Mouse (Mus musculus) stomach, embryonic 14.5 days (tissue): ENCODE measurements around the gene 4930432K21Rik. TPM values are rescaled to one million over a fixed set of nuclear protein-coding genes. Genes with fewer than 3 reads are reported as not detected.

ENCODE experiments used
- ATAC-seq: fragments of 200-750 bp; cut with Nextera tagmentation; 2 replicates; pipeline ENCODE4 v1.8.0; 2017; ENCODE audit warnings: low read depth, moderate TSS enrichment; ENCODE audit not compliant: insufficient number of reproducible peaks, insufficient read depth, low FRiP score
- H3K27ac ChIP-seq: fragments of 300-500 bp; sonication (generic); 2 replicates; pipeline ENCODE4 v1.5.1; 2014; ENCODE audit warnings: mild to moderate bottlenecking, low read length, moderate library complexity, mixed read lengths
- H3K27me3 ChIP-seq: fragments of 300-500 bp; sonication (generic); 2 replicates; pipeline ENCODE4 v1.6.1; 2014; ENCODE audit warnings: low read length, control low read depth, mixed read lengths; ENCODE audit not compliant: control insufficient read depth, insufficient read depth
- H3K36me3 ChIP-seq: fragments of 300-500 bp; sonication (generic); 2 replicates; pipeline ENCODE4 v1.6.1; 2014; ENCODE audit warnings: mild to moderate bottlenecking, control low read depth, low read length, moderate library complexity, mixed read lengths; ENCODE audit not compliant: control insufficient read depth, insufficient read depth
- H3K4me1 ChIP-seq: fragments of 300-500 bp; sonication (generic); 2 replicates; pipeline ENCODE4 v1.6.1; 2014; ENCODE audit warnings: low read length, control low read depth, mixed read lengths; ENCODE audit not compliant: control insufficient read depth, insufficient read depth
- H3K4me2 ChIP-seq: fragments of 300-500 bp; sonication (generic); replicated peaks from 2 replicates; pipeline ENCODE4 v1.6.1; 2014; ENCODE audit warnings: low read depth, low read length, control low read depth
- H3K4me3 ChIP-seq: fragments of 300-500 bp; sonication (generic); 2 replicates; pipeline ENCODE4 v1.5.1; 2014; ENCODE audit warnings: low read depth, low read length, control low read depth
- H3K9ac ChIP-seq: fragments of 300-500 bp; sonication (generic); replicated peaks from 2 replicates; pipeline ENCODE4 v1.6.1; 2014; ENCODE audit warnings: low read depth, mild to moderate bottlenecking, control low read depth, low read length, moderate library complexity, mixed read lengths
- H3K9me3 ChIP-seq: fragments of 300-500 bp; sonication (generic); 2 replicates; pipeline ENCODE4 v1.6.1; 2016; ENCODE audit warnings: low read depth, low read length, control low read depth; ENCODE audit not compliant: control insufficient read depth
- whole genome bisulfite sequencing: fragments of 180-500 bp; shearing (Covaris S2); extraction: QIAGEN DNeasy Blood & Tissue Kit; methylation state at CpG from one replicate; pipeline ENCODE4 v1.1.7; 2014; 5-methylcytosine and 5-hydroxymethylcytosine counted together
- polyA plus RNA-seq: library from polyadenylated mRNA; unstranded; fragments of >200 nt; fragmentation: Nextera tagmentation; extraction: Ambion mirVana; gene quantifications from 2 replicates; pipeline ENCODE4 v1.2.1, GENCODE M21; 2014

Gene 4930432K21Rik
- polyA plus RNA-seq, 1 experiment from 2014 or later: 0.94 TPM

DNA sequence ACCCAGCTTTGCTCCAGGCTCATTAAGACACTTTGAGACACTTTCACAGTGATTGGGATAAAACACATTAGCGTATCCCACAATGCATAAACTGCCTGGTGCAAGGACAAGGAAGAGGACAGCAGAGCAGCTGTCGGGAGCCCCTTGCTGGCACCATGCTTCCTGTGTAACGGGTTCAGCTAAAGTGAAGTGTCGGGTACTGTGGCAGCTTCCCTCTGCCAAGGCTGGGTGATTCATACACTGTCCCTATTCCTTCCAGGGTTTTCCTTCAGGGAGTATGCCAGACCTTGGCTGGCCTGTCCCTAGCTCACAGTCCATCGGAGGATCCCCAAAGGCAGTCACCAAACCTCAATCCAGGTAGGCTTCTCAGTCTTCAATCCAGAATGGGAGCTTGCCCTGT, 22.3 kb downstream of the 4930432K21Rik start:
- no peak overlapping the region for H3K4me2 ChIP-seq
- H3K4me3 ChIP-seq: no peak overlapping the region
- H3K27ac ChIP-seq: no peak overlapping the region
- H3K36me3 ChIP-seq: peaks cover 26% of the 10 kb centered on the region
- H3K27me3 ChIP-seq: no peaks in the 10 kb centered on the region
- H3K9me3 ChIP-seq: no peaks in the 10 kb centered on the region
- ATAC-seq: no peak
- 92% methylated on average over 5 of the region's 5 CpGs for WGBS
- H3K9ac ChIP-seq: no peak overlapping the region
- H3K4me1 ChIP-seq: no peaks in the 10 kb centered on the region

DNA sequence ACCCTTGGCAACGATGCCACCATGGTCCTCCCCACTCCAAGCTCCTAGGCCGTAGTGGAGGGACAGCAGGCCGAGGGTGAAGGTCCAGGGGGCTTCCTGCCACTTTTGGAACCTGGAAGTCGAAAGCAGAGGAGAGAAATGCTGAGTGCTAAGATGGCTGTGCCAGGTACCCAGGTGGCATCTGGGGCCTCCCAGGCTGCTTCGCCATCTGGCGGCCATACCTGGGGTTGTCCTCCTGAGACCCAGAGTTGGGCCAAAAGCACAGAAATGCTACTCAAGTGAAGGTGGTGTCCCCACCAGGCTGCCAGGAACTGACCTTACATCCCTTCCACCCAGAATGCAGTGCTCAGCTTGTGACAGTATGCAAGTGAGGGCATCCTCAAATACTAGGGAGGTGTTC, 26.0 kb downstream of the 4930432K21Rik start:
- ATAC-seq: no peak
- no peaks in the 10 kb centered on the region for H3K27me3 ChIP-seq
- H3K9ac ChIP-seq: no peak overlapping the region
- WGBS: 84% methylated on average over 6 of the region's 6 CpGs
- 0 out of 2 replicates have a peak, but pooled peaks cover 5% of the 10 kb centered on the region for H3K4me1 ChIP-seq
- no peak overlapping the region for H3K4me2 ChIP-seq
- H3K27ac ChIP-seq: no peak overlapping the region
- H3K9me3 ChIP-seq: no peaks in the 10 kb centered on the region
- peaks cover 33% of the 10 kb centered on the region for H3K36me3 ChIP-seq
- no peak overlapping the region for H3K4me3 ChIP-seq

DNA sequence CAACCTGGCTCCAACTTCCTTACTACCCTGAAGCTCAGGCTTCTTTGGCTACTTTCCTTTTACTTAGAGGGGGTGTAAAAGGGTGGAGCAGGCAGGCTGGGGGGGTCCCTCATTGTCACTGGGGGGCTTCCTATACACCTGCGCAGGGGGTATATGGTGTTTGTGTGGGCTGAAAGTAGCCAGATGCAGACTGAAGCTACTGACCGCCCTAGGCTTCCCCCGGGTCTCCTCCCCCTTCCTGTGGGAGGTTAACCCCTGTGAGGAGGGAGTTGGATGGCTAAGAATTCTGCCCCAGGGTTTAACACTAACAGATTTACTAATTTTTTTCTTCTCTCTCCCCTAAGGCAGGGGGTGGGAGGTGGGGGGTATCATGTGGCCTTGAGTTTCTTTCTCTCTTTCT, 28.7 kb downstream of the 4930432K21Rik start:
- Histone ChIP-seq H3K4me2 (no peak overlapping the region), H3K4me1 (peaks cover 27% of the 10 kb centered on the region), H3K9ac (no peak overlapping the region), H3K4me3 (no peak overlapping the region), H3K27me3 (no peaks in the 10 kb centered on the region), H3K9me3 (no peaks in the 10 kb centered on the region), H3K27ac (no peak overlapping the region), H3K36me3 (peaks cover 31% of the 10 kb centered on the region)
- no peak for ATAC-seq
- WGBS: 18% methylated on average over 3 of the region's 3 CpGs

DNA sequence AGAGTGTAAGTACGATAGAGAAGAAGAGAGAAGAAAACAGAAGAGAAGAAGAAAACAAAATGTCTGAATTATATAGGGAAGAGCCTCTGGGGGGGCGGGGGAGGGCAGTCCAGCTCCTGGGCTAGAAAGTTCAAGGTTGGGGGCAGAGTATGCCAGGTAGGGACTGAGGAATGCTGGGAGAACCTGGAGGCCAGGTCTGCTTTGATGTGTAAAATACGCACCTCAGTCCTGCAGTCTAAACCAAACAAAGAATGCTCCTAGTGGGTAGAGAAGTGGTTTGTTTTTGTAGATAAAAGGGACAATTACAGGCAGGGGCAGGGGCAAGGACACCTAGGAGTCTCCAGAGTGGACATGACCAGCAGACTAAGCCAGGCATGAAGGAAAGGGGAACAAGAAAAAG, 29.6 kb downstream of the 4930432K21Rik start:
- H3K4me3 ChIP-seq: no peak overlapping the region
- H3K27ac ChIP-seq: no peak overlapping the region
- WGBS: 81% methylated on average over 3 of the region's 3 CpGs
- no peak for ATAC-seq
- H3K9ac ChIP-seq: no peak overlapping the region
- peaks cover 23% of the 10 kb centered on the region for H3K36me3 ChIP-seq
- no peaks in the 10 kb centered on the region for H3K27me3 ChIP-seq
- H3K4me2 ChIP-seq: no peak overlapping the region
- H3K9me3 ChIP-seq: no peaks in the 10 kb centered on the region
- H3K4me1 ChIP-seq: peaks cover 32% of the 10 kb centered on the region

DNA sequence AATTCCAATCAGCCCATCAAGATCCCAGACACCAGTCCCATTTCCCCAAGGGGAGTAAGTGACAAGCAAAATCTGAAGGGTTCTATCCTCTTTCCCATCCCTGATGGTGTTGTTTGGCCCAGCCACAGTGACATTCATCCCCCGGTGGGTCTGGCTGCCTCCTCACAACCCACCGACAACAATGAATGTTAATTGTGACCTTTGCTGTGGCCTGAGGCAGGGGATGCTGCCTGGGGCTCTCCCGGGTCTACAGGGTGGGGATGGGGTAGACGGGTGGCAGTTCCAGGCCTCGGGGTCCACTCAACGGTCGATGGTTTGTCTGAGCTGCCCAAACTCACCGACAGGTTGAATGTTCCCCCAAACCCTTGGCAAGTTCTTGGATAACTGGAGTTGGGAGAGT, 30.8 kb downstream of the 4930432K21Rik start:
- H3K9ac ChIP-seq: no peak overlapping the region
- no peak overlapping the region for H3K4me2 ChIP-seq
- 83% methylated on average over 8 of the region's 8 CpGs for WGBS
- H3K27me3 ChIP-seq: no peaks in the 10 kb centered on the region
- no peaks in the 10 kb centered on the region for H3K9me3 ChIP-seq
- H3K36me3 ChIP-seq: peaks cover 11% of the 10 kb centered on the region
- H3K4me1 ChIP-seq: peaks cover 38% of the 10 kb centered on the region
- H3K27ac ChIP-seq: no peak overlapping the region
- no peak for ATAC-seq
- H3K4me3 ChIP-seq: no peak overlapping the region

DNA sequence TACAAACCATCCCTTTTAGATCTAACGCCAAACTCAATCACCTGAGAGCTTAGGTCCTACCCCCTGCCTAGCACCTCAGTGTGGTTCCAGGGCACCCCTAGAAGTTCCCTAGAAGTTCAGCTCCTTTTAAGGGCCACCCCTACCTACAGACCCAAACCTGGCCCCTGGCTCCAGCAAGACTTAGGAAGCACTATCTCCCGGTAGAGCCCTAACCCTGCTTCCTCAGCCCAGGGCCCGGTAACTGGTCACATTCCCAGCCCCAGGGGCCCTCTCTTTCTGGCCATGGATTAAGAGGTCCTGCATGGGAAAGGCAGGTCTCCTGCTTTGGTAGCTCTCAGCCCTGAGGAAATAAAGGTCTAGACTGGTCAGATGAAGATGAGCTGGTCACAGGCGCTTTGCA, 32.1 kb downstream of the 4930432K21Rik start:
- 11% methylated on average over 4 of the region's 4 CpGs for WGBS

DNA sequence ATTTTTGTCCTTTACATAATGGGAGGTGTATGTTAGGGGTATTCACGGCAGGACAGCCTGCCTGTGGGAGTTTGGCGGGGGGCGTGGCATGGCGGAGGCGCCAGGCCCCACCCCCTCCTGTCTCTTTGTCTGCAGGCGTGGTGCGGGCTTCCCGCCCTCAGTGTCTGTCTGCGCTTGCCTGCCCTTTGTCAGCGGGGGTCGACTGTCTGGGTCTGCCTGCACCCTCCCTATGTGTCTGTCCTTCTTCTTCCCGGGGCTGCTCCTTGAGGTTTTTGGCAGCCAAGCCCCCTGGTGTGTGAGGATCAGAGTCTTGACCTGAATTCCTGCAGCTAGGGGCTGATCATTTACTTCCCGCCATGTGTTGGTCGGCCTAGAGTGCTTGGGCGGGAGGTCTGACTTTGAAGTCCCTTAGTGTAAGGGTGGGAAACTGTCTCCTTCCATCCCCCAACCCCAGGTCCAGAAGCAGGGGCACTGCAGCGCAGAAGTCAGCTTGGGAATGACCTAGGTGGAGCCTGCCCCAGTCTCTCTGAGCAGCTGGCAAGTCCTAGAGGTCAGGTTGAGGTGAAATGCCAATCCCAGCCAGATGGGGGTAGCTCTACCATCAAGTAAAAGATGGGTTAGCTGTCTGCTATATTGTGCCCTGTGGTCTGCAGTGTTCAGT, 32.8 kb downstream of the 4930432K21Rik start:
- no peak overlapping the region; the same call in 1 of the 2 replicates for H3K9ac ChIP-seq
- H3K4me1 ChIP-seq: peaks cover 47% of the 10 kb centered on the region
- ATAC-seq: peak; percentile 80
- peak overlapping the region; percentile 11; the same call in 1 of the 2 replicates for H3K27ac ChIP-seq
- H3K27me3 ChIP-seq: no peaks in the 10 kb centered on the region
- peaks cover 6% of the 10 kb centered on the region for H3K36me3 ChIP-seq
- H3K4me3 ChIP-seq: peak overlapping the region; percentile 3; the same call in 1 of the 2 replicates
- H3K4me2 ChIP-seq: peak overlapping the region; percentile 40
- WGBS: 2% methylated on average over 16 of the region's 16 CpGs
- H3K9me3 ChIP-seq: no peaks in the 10 kb centered on the region

More for the DNA sequence above, 32.1 kb downstream of the 4930432K21Rik start:
- H3K9me3 ChIP-seq: no peaks in the 10 kb centered on the region
- H3K4me1 ChIP-seq: peaks cover 47% of the 10 kb centered on the region
- H3K27me3 ChIP-seq: no peaks in the 10 kb centered on the region
- H3K36me3 ChIP-seq: peaks cover 6% of the 10 kb centered on the region
- H3K4me2 ChIP-seq: peak overlapping the region; percentile 40
- 0 out of 2 replicates have a peak overlapping the region, but pooled peaks have one; percentile 52 for H3K27ac ChIP-seq
- no peak overlapping the region; the same call in 1 of the 2 replicates for H3K9ac ChIP-seq
- ATAC-seq: no peak
- H3K4me3 ChIP-seq: peak overlapping the region; percentile 3; the same call in 1 of the 2 replicates

DNA sequence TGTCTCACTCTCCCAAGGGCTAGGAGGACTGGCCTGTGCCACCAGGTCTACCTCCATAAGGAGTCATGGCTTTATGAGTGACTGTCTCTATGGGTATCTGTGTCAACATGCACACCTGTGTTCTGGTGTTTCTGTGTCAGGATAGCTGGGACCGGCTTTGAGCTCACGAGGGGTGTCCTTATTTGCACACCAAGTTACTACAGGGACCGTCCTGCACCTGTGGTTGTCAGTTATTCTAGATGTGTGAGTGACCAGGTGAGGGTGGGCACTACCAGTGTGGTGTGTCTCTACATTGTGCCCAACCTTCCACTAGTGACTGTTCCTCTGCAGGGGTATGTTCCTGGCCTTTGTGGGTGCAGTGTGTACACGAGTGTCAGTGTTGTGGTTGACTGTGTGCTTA, 35.0 kb downstream of the 4930432K21Rik start:
- 33% methylated on average over 4 of the region's 4 CpGs for WGBS
- peak overlapping the region; percentile 81 for H3K9ac ChIP-seq
- H3K4me3 ChIP-seq: peak overlapping the region; percentile 74
- no peaks in the 10 kb centered on the region for H3K9me3 ChIP-seq
- peaks cover 41% of the 10 kb centered on the region for H3K4me1 ChIP-seq
- H3K27ac ChIP-seq: peak overlapping the region; percentile 84; the same call in 1 of the 2 replicates
- no peaks in the 10 kb centered on the region for H3K27me3 ChIP-seq
- H3K4me2 ChIP-seq: peak overlapping the region; percentile 73
- ATAC-seq: no peak
- no peaks in the 10 kb centered on the region; the same call in none of the 2 replicates for H3K36me3 ChIP-seq
